Mouse (Mus musculus) embryo, embryonic 9.5 days (tissue): ENCODE data around the gene Pm20d2.

Experiments used
- DNase-seq: peaks from one replicate; pipeline ENCODE4 v3.0.0-alpha.2; 2017; ENCODE audit errors: extremely low spot score

Pm20d2 gene

DNA sequence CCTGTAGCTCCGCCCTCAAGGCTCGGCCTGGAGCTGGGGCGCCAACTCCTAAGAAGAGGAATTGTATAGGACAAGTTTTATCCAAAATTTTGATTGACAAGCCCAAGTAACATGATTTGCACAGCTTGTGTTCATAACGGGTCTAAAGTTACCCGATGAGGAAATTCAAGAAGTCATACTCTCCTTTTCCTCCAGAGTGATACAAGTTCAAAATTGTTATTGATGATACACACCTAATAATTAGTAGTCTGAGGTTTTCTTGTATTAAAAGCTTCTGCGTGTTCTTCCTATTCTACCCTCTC lies at the start of gene Pm20d2:
Gene Pm20d2, minus strand, starts transcription at position 3 of the 302 bp plus-strand sequence.
- no peak for DNase-seq

DNA sequence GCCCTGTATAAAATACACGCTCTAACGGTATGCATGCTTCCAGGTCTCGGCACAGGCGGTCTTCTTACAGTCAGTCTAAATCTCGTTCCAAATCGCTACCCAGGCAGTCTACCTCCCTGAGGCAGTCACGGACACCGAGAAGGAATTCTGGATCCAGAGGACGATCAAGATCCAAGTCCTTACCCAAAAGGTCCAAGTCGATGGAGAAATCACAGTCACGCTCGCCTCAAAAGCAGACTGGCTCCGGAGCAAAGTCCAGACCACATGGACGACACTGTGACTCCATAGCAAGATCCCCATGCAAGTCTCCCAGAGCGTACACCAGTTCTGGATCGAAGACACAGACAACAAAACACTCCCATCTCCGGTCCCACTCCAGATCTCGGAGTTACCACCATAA lies 41.3 kb upstream of the Pm20d2 start:
- no peak for DNase-seq

DNA sequence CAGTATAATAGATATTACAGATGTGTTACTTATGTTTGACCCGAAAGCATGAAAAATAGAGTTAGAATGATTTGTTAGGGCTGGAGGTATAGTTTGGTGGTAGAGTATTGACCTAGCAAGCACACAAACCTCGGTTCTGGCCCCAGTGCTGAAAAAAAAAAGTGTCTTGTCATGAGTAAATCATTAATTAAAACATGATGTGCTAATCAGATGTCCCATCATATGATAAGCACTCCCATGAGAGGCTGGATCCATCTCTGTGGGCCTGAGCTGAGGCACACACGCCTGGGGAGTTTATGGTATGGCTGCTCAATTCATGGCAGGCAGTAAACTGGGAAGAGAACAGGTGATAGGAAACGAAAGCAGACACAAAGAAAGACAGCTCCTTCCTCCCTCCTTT lies 40.1 kb upstream of the Pm20d2 start:
- no peak for DNase-seq

DNA sequence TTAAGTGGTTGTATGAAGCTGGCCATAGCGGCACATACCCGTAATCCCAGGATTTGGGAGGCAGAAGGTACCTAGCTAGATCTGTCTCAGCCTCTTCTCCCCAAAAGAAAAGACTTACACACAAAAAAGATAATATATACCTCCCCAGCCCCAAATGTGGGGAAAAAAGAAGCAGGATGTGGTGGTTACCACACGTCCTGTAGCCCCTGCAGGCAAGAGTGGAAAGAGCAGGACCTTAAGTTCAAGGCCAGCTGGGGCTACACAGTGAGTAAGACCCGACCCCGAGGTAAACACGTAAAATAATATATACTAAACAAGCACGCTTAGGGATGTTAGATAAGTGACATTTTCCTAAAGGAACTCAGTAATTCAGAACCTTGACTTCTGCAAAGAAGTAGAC lies 37.6 kb upstream of the Pm20d2 start:
- DNase-seq, result no peak

DNA sequence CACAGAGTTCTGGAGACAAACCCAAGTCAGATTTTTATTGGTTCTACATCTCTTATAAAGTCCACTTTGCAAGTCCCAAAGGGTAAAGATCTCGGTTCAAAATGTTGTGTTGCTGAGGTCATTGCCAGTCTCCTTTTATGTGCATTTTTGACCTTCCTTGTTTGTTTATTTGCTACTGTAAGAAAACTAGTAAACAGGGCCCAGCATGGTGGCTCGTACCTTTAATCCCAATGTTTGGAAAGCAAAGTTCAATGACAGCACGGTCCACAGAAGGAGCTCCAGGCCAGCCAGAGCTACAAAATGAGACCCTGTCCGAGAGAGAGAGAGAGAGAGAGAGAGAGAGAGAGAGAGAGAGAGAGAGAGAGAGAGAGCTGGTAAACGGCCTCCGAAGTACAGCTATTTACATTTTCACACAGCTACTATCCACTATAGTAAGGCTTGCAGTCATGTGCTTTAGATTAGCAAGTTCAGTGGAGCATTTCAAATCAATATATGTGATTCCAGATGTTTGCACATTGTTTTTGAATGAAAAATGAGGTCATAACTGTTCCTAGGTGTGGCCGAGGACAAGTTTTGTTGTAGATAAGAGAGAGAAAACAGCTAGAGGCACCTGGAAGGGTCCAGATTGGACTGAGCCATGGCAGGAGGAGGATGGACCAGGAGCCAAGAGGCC lies 34.6 kb upstream of the Pm20d2 start:
- no peak for DNase-seq

DNA sequence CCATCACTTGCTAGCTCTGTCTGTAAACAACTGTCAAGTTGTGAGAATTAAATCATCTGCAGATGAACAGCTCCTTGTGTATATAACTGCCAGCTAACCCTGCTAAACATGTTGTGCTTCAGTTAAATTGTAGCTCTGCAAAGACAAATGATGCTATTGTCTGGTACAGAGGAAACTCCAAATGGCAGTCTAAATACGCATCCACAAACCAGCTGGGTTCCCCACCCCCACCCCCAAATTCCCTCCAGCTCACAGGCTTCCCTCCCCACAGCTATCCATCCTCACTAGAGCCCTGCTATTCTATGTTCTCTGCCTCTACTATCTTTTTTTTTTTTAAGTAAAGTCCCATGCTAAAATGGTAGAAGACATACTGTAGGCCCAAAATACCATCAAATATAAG lies 32.3 kb upstream of the Pm20d2 start:
- no peak for DNase-seq

DNA sequence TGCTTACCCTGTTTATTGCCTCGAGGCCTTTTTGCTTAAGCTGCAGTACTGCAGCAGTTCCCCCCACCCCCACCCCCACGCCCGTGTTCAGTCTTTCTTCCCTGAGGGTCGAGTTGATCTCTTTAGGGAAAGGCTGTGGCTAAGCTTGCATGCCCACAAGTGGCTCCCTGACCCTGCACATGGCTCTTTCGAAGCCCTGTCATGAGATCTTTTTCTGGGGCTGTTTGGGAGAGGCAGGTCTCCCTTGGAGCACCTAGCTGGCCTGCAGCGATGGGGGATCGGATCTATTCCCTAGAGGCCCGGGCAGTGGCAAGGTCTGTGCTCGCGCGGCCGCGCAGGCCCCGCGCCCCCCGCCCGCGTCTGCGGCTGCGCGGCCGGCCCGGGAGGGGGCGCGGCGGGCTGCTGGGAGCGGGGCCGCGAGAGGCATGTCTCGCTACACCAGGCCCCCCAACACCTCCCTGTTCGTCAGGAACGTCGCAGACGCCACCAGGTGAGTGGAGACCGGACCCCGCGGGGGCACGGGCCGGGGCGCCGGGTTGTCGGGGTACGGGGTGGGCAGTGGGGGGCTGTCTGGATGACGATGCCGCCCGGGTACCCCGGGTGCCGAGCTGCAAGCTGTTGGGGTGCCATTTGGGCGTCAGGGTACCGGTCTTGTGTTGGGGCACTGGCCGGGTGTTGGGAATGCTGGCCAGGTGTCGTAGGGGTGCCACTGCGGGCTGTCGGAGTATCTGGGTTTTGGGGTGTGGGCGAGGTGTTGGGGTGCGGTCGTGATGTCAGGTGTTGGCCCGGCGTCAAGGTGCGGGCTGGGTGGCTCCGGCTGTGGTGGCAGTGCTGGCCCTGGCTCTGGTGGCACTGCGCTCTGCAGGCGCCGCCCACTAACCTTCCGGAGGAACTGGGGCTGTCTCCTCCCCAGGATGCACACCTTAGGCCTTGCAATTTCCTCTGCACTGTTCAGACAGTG lies 19.6 kb upstream of the Pm20d2 start, which contains the start of gene Srsf12:
Gene Srsf12, plus strand, starts transcription at position 111 of the 961 bp plus-strand sequence.
- peak; percentile 65 for DNase-seq

DNA sequence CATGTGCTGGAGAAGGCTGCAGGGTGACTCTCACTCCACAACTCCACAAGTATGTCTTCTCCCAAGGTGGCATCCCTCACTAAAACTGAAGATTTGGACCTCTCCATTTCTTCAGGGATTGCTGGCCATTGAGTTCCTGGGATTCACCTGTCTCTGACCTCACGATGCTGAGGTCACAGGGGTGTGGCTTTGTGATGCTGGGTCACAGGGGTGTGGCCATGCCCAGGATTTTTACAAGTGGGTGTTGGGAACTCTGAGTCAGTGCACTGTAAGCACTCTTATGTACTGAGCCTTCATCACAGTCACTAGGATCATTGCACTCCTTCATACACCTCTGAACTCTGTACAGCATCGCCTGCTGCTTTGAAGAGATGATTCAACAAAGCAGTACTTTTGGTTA lies 18.0 kb upstream of the Pm20d2 start:
- DNase-seq, result no peak

DNA sequence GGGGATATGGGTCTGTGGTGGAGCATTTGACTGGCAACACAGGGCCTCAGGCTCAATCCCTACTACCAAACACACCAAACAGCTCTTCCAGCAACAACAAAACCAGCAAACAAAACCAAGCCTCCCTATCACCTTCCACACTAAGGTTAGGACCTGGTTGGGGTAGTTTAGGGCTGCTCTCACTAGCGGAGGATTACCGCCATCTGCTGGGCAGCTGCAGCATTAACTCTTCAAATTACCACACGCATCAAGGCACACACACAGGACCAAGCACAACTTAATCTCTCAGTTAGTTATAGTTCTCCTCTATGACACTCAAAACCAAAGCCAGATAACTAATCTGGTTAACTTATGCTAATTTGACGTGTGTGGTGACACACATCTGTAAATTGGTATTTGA lies 15.1 kb upstream of the Pm20d2 start:
- peak; percentile 63 for DNase-seq

DNA sequence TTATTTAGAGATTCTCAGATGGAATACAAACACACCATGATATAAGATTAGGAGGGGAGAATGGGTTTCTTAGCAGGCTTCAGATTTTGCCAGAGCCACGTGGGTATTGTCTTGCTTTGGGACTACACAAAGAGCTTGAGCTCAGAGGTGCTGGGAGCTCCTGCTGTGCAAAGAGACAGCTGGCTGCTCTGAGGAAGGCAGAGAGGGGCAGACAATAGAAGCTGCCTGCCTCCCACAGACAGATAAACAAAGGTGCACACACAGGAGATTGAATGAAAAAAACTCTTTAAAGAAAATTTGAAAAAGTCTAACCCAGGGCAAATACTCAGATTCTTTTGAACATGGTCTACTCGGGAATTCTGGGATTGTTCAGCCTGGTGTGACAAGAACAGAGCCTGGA lies 8.6 kb upstream of the Pm20d2 start:
- no peak for DNase-seq

DNA sequence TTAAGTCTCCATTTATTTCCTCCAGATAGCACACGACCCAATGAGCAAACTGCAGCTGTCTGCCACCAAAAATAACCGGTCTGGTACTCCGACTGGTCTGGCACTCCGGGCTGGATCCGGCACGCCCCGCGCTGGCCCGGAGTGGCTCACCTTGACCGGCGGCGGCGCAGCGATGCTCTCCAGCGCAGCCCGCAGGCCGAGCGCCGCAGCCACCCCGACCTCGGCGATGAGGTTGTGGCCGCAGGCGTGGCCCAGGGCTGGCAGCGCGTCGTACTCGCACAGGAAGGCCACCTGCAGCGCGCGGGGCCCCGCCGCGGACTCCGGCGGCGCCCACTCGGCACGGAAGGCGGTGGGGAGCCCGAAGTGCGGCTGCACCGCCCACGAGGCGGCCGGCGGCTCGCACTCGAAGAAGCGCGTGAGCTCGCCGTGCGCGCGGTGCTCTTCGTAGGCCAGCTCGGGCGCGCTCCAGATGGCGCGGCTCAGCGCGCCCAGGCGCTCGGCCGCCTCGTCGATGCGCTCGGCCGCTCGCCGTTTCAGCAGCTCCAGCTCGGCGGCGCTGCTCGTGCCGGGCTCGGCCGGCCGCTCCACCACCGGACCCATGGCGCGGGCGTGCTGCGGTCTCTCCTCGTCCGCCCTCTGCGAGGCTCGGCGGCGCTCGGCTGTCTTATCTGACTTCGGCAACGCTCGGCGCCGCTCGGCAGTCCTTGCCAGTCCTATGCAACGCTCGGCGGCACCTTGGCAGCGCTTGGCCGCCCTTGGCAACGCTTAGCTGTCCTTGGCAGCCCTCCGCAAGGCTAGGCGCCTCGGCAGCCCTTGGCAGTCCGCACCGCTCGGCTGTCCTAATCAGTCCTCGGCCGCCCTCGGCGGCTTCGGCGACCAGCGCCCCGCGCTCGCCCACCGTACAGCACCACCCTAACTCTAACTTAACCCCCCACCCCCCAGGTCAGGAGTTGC lies 479 bp downstream of the Pm20d2 start:
- peak; percentile 78 for DNase-seq

DNA sequence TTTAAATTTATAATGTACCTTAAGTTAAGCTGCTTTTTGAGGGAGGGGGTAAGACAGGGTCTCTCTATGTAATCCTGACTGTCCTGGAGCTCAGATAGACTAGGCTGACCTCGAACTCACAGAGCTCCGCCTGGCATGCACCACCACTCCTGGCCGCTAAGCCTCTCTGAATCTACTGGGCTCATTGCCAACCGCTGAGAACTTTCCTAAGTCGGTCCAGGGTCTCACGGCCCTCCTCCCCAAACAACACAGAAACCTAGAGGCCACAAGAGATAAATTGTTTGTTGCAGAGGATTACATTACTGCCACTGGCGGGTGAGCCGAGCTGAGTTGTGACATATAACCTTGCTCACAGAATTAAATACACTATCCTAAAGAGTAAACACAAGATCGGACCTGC lies 1.4 kb downstream of the Pm20d2 start:
- DNase-seq, result no peak

DNA sequence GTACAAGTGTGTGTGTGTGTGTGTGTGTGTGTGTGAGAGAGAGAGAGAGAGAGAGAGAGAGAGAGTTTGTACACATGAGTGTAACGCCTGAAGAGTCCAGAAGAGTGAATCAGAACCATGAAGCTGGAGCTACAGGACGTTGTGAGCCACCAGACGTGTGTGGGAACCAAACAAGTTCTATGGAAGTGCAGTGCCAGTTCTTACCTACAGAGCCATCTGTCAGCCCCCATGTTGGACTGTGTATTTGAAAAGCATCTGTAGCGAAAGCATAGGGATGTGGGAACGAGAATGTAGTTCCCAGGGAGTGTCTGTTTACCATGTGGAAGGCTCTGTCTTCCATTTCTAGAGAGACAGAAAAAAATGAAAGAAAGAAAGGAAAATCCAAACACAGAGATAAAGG lies 6.1 kb downstream of the Pm20d2 start:
- no peak for DNase-seq

DNA sequence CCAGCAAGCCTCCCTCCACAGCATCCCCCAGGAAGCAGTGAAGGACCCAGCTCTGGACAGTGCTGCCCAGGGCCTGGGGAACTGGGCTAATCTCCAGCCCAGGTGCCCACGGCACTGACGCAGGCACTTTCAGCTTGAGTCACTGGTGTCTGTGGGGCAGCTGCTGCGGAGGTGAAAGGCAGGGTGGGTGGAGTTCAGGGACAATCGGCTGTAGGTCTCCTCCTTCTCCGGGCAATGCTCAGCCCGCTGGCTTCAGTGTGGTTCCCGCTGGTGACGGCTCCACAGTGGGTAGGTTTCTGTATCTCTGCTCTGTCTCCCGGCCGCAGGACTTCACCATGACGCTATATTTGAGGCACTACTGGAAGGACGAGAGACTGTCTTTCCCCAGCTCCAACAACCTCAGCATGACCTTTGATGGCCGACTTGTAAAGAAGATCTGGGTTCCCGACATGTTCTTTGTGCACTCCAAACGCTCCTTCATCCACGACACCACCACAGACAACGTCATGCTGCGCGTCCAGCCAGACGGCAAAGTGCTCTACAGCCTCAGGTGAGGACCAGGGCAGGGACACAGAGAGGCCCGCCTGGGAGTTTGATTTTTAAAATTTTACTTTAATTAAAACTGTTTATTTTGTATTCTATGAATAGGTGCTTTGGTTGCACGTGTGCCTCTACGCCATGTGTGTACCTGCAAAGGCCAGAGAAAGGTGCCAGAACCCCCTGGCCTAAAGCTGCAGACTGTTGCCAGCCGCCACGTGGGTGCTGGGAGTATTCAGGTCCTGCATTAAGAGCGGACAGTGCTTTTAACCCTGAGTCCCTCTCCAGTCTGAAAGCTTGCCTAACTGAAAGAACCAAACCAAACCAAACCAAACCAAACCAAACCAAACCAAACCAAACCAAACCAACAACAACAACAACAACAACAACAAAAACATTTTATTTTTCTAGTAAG lies 37.2 kb downstream of the Pm20d2 start:
- no peak for DNase-seq

DNA sequence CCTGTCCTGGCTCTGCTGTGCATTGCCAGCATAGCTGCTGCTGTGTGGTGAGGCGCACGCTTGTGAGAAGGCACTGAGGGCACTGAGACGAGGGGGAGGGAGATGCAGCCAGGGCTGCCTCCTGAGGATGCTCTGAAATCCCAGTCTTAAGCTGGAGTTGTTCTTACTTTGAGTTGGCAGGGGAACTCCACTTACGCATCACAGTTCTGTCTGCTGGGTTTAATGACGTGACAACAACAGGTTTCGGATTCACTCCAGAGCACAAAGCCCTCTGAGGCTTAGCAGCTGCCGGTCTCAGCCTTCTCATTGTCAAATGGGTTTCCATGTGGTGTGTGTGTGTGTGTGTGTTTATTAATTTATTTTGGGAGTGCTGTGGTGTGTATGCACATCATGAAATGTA lies 40.4 kb downstream of the Pm20d2 start:
- no peak for DNase-seq

DNA sequence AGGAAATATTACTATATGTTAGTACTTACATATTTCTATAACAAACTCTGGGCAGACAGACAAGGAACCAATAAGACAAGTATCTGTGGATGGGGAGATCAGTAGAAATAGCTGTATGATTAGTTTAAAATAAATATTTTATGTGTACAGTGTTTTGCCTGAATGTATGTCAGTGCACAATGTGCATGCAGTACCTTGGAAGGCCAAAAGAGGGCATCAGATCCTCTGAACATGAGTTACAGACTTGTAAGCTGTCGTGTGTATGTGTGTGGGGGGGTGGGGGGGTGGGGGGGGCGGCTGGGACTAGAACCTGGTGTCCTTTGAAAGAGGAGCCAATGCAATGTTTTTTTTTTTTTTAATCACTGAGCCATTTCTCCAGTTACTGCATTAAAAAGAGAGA lies 41.7 kb downstream of the Pm20d2 start:
- DNase-seq, result peak; percentile 34

DNA sequence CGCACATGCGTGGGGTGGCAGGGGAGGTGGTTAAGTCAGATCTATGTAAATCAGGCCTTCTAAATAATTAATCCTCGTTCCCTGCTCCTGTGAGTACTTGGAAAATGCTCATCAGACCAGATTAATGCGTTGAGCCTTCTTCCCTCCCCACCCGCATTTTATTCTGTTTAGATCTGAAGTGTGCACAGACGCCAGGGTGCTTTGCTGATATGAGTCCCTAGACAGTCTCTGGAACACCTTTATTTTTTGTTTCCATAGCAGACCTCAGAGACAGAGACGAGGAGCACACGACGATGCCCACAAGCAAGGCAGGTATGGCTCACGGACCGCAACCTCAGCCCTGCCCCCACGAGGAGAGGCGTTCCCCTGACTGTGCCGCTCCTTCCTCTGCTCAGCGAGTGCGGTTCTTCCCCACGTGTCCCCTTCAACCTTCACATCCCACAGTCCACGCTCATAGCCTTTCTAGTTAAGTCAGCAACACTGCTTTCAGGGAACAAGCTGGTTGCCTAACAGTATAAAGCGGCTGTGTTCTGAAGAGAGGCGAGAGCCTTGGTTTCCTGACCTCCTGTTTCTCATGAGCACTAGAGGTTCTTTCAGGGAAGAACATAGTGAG lies 42.8 kb downstream of the Pm20d2 start:
- DNase-seq, result no peak

DNA sequence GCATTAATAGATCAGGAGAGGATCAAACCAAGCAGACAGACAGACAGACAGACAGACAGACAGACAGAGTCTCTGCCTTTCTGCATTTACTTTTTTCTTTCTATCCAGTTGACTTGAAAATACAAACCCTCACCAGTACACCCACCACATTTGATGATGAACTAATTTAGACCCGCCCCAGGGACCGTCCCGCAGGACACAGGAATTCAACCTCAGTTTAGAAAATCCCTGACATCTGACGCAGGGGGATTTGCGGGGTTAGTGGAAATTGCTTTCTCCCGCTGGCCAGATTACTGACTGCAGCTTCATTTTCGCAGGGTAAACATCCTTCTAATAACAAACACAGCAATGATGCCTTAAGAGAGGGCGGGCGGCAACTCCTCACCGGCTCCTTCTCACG lies 57.3 kb downstream of the Pm20d2 start, which contains the start of gene Gabrr1:
Gene Gabrr1, plus strand, starts transcription at position 301 of the 400 bp plus-strand sequence.
- DNase-seq, result no peak

DNA sequence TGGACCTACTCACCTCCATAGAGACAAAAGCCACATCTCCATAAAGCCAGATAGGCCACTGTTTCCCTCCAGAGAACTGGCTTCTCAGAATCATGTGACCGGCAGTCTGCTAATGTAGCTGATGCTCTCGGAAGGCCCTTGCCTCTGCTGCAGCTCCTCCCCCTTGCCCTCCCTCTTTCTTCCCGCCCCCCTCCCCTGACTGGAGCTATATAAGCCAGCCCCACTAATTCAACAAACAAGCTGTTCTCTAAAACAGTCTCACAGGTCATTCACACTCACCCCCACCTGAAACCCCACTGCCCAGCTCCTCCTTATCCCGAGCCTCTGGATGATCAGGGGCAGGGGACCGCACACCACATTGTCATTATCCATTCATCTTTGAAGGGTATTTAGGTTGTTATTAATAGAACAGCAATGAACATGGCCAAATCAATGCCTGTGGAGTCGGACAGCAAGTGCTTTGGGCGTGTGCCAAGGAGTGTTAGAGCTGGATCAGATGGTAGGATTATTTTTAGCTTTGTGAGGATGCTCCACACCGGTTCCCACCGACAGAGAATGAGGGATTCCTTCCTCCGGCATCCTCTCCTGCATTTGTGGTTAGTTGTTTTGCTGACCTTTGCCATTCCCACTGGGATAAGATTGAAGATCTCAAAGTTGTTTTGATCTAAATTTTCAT lies 64.0 kb downstream of the Pm20d2 start:
- no peak for DNase-seq

DNA sequence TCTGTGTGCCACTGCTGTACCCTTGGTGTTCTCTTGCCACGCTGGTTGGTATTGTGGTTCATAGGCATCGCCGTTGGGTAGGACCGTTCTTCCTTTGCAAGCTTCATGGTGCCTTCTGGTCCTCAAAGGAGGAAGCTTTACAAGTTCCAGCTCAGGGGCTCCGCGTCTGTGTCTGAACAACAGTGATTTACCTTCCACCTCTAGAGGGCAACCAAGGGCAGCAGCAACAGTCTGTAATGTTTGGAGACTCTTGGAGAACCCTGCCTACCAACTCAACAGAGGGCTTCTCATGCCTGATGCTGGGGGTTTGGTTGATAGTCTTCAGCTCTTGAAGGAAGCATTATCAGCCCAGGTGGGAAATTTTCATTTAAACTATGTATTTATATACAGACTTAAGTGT lies 65.0 kb downstream of the Pm20d2 start:
- DNase-seq, result peak; percentile 21
